Mouse (Mus musculus): ENCODE measurements at regions not wholly inside any gene's neighbourhood (a gene's known extent, or its start where the extent isn't known, plus 50 kb on each side); places are given as distances from the start of the nearest gene placed in this dataset.

GRCm38 (mm10) chr2:146626531-146626930, 114.4 kb upstream of the Ralgapa2 start:
- Histone ChIP-seq H3K9me3 (replicated peaks) (no peaks in the 10 kb centered on the region), H3K27me3 (no peaks in the 10 kb centered on the region), H3K9ac (no peak overlapping the region), H3K4me3 (replicated peaks) (no peak overlapping the region), H3K4me2 (no peak overlapping the region), H3K4me1 (replicated peaks) (peaks cover 7% of the 10 kb centered on the region), H3K36me3 (no peaks in the 10 kb centered on the region), H3K27ac (no peak overlapping the region)
- ATAC-seq (ENCODE audit: low read depth) = no peak
- DNase-seq = no peak
- 42% methylated on average over 1 of the region's 1 CpGs for WGBS (ENCODE audit: insufficient replicate concordance)

- Histone ChIP-seq H3K9me3 (replicated peaks) (no peaks in the 10 kb centered on the region), H3K27me3 (no peaks in the 10 kb centered on the region), H3K36me3 (no peaks in the 10 kb centered on the region), H3K4me1 (replicated peaks) (peaks cover 2% of the 10 kb centered on the region), H3K4me3 (replicated peaks) (no peak overlapping the region), H3K4me2 (no peak overlapping the region), H3K27ac (no peak overlapping the region), H3K9ac (no peak overlapping the region)
- no peak for DNase-seq
- WGBS (ENCODE audit: insufficient replicate concordance) = 36% methylated on average over 3 of the region's 3 CpGs
- no peak for ATAC-seq (ENCODE audit: low read depth)
These were observed 118.0 kb upstream of the Ralgapa2 start for GRCm38 (mm10) chr2:146630179-146630578.

DNA sequence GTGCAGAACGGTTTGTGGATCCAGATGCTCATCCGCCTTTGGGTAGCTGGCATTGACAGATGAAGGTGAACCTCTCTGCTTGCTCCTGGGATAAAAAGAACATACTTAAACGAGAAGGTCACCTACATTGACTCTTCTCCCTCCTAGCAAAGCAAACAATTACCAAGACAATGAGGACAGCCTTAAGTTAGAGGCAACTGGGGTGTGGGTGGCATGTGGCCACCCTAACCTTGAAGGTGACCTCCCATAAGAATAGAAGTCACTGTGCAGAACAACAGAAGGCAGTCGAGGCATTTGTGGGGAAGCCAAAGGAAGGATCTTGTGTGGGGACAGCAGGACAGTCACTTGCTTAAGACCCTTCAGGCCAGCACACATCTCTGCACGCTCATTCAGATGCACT, 119.0 kb upstream of the Ralgapa2 start:
- Histone ChIP-seq H3K9me3 (replicated peaks) (no peaks in the 10 kb centered on the region), H3K4me2 (no peak overlapping the region), H3K9ac (no peak overlapping the region), H3K27ac (no peak overlapping the region), H3K36me3 (no peaks in the 10 kb centered on the region), H3K4me1 (replicated peaks) (no peaks in the 10 kb centered on the region), H3K27me3 (no peaks in the 10 kb centered on the region), H3K4me3 (replicated peaks) (no peak overlapping the region)
- ATAC-seq (ENCODE audit: low read depth) (no peak), DNase-seq (no peak)
- WGBS (ENCODE audit: insufficient replicate concordance) = 52% methylated on average over 5 of the region's 5 CpGs

DNA sequence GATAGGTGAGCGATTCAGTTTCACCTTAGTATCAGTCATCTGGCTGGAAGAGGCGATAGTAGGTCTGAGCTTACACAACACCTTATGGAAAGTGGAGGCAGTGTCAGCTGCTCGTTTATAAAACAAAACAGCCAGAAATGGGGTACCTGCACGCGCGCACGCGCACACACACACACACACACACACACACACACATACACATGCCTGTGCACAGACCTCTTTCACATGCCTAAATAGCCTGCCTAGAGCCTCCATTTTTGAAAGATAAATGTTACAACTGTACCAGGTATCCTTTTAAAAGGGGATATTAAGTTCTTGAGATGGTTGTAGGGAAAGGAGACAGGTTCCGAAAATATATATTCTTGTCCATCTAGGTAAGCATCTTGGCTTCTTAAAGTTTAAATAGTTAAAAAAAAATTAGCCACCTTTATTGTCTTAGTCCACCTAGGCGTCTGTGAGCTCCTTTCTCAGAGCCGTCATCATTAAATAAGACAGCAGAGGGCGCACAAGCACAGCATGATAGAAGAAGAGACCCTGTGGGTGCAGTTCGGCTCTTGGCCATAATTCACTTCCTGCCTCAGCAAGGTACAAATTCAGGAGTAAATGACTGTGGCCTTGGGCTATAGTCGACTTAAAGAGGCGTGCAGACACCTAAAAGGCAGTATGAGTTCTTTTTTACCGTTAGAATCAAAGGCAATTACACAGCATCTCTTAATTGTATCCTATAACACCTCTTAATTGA, 121.4 kb upstream of the Ralgapa2 start:
- Histone ChIP-seq H3K9ac (no peak overlapping the region), H3K36me3 (no peaks in the 10 kb centered on the region), H3K27me3 (no peaks in the 10 kb centered on the region), H3K4me3 (replicated peaks) (no peak overlapping the region), H3K9me3 (replicated peaks) (no peaks in the 10 kb centered on the region), H3K4me2 (no peak overlapping the region), H3K4me1 (replicated peaks) (no peaks in the 10 kb centered on the region), H3K27ac (no peak overlapping the region)
- 46% methylated on average over 16 of the region's 16 CpGs for WGBS (ENCODE audit: insufficient replicate concordance)
- DNase-seq = peak; percentile 35
- ATAC-seq (ENCODE audit: low read depth) = no peak

GRCm38 (mm10) chr2:146637573-146637972, 125.4 kb upstream of the Ralgapa2 start:
- Histone ChIP-seq H3K36me3 (no peaks in the 10 kb centered on the region), H3K4me3 (replicated peaks) (no peak overlapping the region), H3K9ac (no peak overlapping the region), H3K27ac (no peak overlapping the region), H3K4me2 (no peak overlapping the region), H3K9me3 (replicated peaks) (no peaks in the 10 kb centered on the region), H3K4me1 (replicated peaks) (no peaks in the 10 kb centered on the region), H3K27me3 (no peaks in the 10 kb centered on the region)
- ATAC-seq (ENCODE audit: low read depth) (no peak), DNase-seq (no peak)
- 45% methylated on average over 5 of the region's 5 CpGs for WGBS (ENCODE audit: insufficient replicate concordance)

GRCm38 (mm10) chr2:146646237-146646972, 134.3 kb upstream of the Ralgapa2 start:
- 63% methylated on average over 16 of the region's 16 CpGs for WGBS (ENCODE audit: insufficient replicate concordance)

GRCm38 (mm10) chr2:146646973-146647282, 134.8 kb upstream of the Ralgapa2 start:
- no peak overlapping the region for H3K27ac ChIP-seq
- no peaks in the 10 kb centered on the region for H3K27me3 ChIP-seq
- no peak overlapping the region for H3K9ac ChIP-seq
- no peak for ATAC-seq (ENCODE audit: low read depth)
- no peak for DNase-seq
- H3K9me3 ChIP-seq (replicated peaks) = no peaks in the 10 kb centered on the region
- no peaks in the 10 kb centered on the region for H3K36me3 ChIP-seq
- H3K4me2 ChIP-seq = no peak overlapping the region
- no peaks in the 10 kb centered on the region for H3K4me1 ChIP-seq (replicated peaks)
- 66% methylated on average over 2 of the region's 2 CpGs for WGBS (ENCODE audit: insufficient replicate concordance)
- H3K4me3 ChIP-seq (replicated peaks) = no peak overlapping the region

More at GRCm38 (mm10) chr2:146646237-146646972, 134.3 kb upstream of the Ralgapa2 start:
- Histone ChIP-seq H3K4me3 (replicated peaks) (no peak overlapping the region), H3K9me3 (replicated peaks) (no peaks in the 10 kb centered on the region), H3K4me2 (no peak overlapping the region), H3K27ac (no peak overlapping the region), H3K36me3 (no peaks in the 10 kb centered on the region), H3K4me1 (replicated peaks) (no peaks in the 10 kb centered on the region), H3K27me3 (no peaks in the 10 kb centered on the region), H3K9ac (no peak overlapping the region)
- no peak for DNase-seq
- ATAC-seq (ENCODE audit: low read depth) = no peak

DNA sequence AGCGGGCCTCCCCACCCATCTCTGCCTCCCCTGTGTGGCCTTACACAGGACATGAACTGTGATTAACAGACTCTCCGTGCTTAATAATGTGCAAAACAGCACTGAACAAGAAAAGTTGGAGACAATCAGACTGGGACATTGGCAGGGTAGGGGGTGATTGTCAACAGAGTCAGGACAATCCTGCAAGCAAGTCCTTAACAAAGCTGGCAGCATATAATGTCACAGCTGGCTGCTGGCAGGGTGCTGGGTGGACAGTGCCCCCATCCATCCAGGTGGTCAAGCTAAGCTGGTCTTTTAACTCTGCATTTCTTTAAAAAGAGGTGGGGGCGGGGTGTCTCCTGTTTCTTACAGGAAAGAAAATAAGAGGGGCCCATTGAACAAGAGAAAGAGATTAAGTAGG, 149.2 kb upstream of the Ralgapa2 start:
- no peak overlapping the region for H3K27ac ChIP-seq
- H3K4me2 ChIP-seq = no peak overlapping the region
- H3K27me3 ChIP-seq = no peaks in the 10 kb centered on the region
- no peaks in the 10 kb centered on the region for H3K36me3 ChIP-seq
- ATAC-seq (ENCODE audit: low read depth) = no peak
- DNase-seq = no peak
- H3K4me1 ChIP-seq (replicated peaks) = no peaks in the 10 kb centered on the region
- H3K9me3 ChIP-seq (replicated peaks) = no peaks in the 10 kb centered on the region
- H3K4me3 ChIP-seq (replicated peaks) = no peak overlapping the region
- no peak overlapping the region for H3K9ac ChIP-seq
- WGBS (ENCODE audit: insufficient replicate concordance) = 47% methylated on average over 3 of the region's 3 CpGs

DNA sequence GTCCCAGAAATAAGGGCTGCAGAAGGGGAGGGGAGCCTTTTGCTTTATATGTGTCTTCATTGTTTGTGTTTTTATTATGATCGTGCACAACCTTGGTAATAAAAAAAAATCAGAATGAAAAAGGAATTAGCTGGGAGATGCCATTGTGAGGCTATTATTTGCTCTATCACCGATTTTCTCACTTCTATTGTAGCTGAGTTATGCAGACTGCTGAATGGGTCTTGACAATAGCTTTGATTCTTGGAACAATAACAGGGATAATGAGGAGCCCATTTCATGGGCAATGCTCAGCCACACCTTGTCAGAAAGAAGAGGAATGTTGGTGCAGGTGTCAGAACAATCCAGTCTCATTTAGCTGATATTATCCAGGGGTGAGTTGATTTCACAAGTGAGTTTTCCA, 160.6 kb upstream of the Ralgapa2 start:
- no peak for ATAC-seq (ENCODE audit: low read depth)
- no peak overlapping the region for H3K4me2 ChIP-seq
- no peak for DNase-seq
- H3K9ac ChIP-seq = no peak overlapping the region
- no peaks in the 10 kb centered on the region for H3K4me1 ChIP-seq (replicated peaks)
- no peaks in the 10 kb centered on the region for H3K9me3 ChIP-seq (replicated peaks)
- no peaks in the 10 kb centered on the region for H3K27me3 ChIP-seq
- no peaks in the 10 kb centered on the region for H3K36me3 ChIP-seq
- WGBS (ENCODE audit: insufficient replicate concordance) = 57% methylated on average over 2 of the region's 2 CpGs
- H3K27ac ChIP-seq = no peak overlapping the region
- H3K4me3 ChIP-seq (replicated peaks) = no peak overlapping the region

DNA sequence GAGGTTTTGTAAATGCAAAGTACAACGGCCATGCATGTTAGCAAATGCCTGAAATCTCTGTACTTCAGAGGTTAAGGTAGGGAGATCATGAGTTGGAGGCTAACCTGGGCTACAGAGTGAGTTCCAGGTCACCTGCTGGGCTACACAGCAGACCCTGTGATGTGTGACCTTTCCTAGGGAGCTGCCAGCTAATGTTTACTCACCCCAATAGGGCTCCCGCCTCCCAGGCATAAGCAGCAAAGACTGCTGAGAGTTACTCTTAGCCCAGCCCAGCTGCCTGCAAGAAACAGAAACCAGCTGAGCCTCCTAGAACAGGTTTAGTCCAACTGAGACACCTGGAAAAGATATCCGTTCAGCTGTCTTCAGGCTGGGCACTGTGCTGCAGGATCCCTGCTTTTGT, 169.8 kb upstream of the Ralgapa2 start:
- Histone ChIP-seq H3K27me3 (no peaks in the 10 kb centered on the region), H3K4me1 (replicated peaks) (no peaks in the 10 kb centered on the region), H3K4me3 (replicated peaks) (no peak overlapping the region), H3K9ac (no peak overlapping the region), H3K4me2 (no peak overlapping the region), H3K36me3 (no peaks in the 10 kb centered on the region), H3K27ac (no peak overlapping the region), H3K9me3 (replicated peaks) (no peaks in the 10 kb centered on the region)
- WGBS (ENCODE audit: insufficient replicate concordance) = 52% methylated on average over 3 of the region's 3 CpGs
- ATAC-seq (ENCODE audit: low read depth) (no peak), DNase-seq (no peak)

DNA sequence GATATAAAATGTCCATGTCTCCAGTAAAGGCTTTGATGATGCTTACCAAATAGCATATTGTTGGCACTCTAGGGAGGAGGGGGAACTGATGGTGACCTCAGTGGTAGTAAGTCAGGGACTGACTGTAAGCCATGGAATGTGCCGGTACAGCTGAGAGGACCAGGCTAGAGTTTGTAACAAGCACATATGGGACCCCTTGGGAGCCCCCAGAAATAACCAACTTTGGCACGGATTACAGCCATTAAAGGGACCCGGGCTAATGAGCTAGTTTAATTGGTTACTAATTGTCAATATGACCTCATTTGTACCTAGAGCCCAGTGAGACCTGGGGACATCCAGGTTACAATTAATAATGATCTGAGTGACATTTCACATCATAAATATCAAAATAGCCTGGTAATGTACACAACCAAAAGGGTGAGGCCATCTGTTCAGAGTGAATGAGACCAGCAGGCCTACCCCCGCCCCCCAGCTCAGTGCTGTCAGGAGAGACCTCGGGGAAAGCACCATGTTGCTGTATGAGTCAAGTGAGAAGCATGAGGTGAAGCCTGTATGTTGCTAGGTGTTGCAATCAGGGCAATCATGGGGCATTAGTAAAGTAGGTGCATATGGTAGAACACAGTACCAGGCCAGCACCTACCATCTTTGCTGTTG, 169.7 kb upstream of the Kiz start:
- H3K27me3 ChIP-seq = no peaks in the 10 kb centered on the region
- H3K4me2 ChIP-seq = no peak overlapping the region
- no peaks in the 10 kb centered on the region for H3K4me1 ChIP-seq (replicated peaks)
- no peak for DNase-seq
- H3K9me3 ChIP-seq (replicated peaks) = no peaks in the 10 kb centered on the region
- no peak overlapping the region for H3K4me3 ChIP-seq (replicated peaks)
- no peak overlapping the region for H3K27ac ChIP-seq
- no peak for ATAC-seq (ENCODE audit: low read depth)
- no peak overlapping the region for H3K9ac ChIP-seq
- no peaks in the 10 kb centered on the region for H3K36me3 ChIP-seq
- 71% methylated on average over 5 of the region's 5 CpGs for WGBS (ENCODE audit: insufficient replicate concordance)

Measured in liver, embryonic 13.5 days (tissue).